Mouse (Mus musculus) heart, embryonic 12.5 days (tissue): ENCODE results near the gene Foxp1. TPM values are rescaled to one million over a fixed set of nuclear protein-coding genes. Genes with fewer than 3 reads are reported as not detected.

Source experiments
- ATAC-seq: fragments of 200-750 bp; cut with Nextera tagmentation; 2 replicates; pipeline ENCODE4 v1.8.0; 2017; ENCODE audit warnings: moderate TSS enrichment, moderate library complexity; ENCODE audit not compliant: insufficient number of reproducible peaks, low FRiP score
- H3K27ac ChIP-seq: fragments of 300-500 bp; sonication (generic); 2 replicates; pipeline ENCODE4 v1.5.1; 2016; ENCODE audit warnings: mild to moderate bottlenecking, moderate library complexity; ENCODE audit not compliant: poor library complexity, severe bottlenecking
- H3K27me3 ChIP-seq: fragments of 300-500 bp; sonication (generic); replicated peaks from 2 replicates; pipeline ENCODE4 v1.6.1; 2016; ENCODE audit warnings: mild to moderate bottlenecking, moderate library complexity
- H3K36me3 ChIP-seq: fragments of 300-500 bp; sonication (generic); 2 replicates; pipeline ENCODE4 v1.6.1; 2016; ENCODE audit warnings: mild to moderate bottlenecking, moderate library complexity
- H3K4me1 ChIP-seq: fragments of 300-500 bp; sonication (generic); replicated peaks from 2 replicates; pipeline ENCODE4 v1.6.1; 2016; ENCODE audit warnings: mild to moderate bottlenecking
- H3K4me2 ChIP-seq: fragments of 300-500 bp; sonication (generic); 2 replicates; pipeline ENCODE4 v1.6.1; 2016; ENCODE audit warnings: mild to moderate bottlenecking, moderate library complexity
- H3K4me3 ChIP-seq: fragments of 300-500 bp; sonication (generic); 2 replicates; pipeline ENCODE4 v1.5.1; 2016; ENCODE audit warnings: mild to moderate bottlenecking
- H3K9ac ChIP-seq: fragments of 300-500 bp; sonication (generic); 2 replicates; pipeline ENCODE4 v1.6.1; 2016; ENCODE audit warnings: mild to moderate bottlenecking, moderate library complexity
- H3K9me3 ChIP-seq: fragments of 300-500 bp; sonication (generic); replicated peaks from 2 replicates; pipeline ENCODE4 v1.6.1; 2016; ENCODE audit warnings: mild to moderate bottlenecking, moderate library complexity
- WGBS: fragments of 180-500 bp; shearing (Covaris S2); methylation state at CpG from one replicate; pipeline ENCODE4 v1.1.7; 2016; 5-methylcytosine and 5-hydroxymethylcytosine counted together
- polyA plus RNA-seq: library from polyadenylated mRNA; unstranded; fragments of >200 nt; fragmentation: Nextera tagmentation; extraction: Ambion mirVana; gene quantifications from 2 replicates; pipeline ENCODE4 v1.2.1, GENCODE M21; 2016

Foxp1 gene
- polyA plus RNA-seq, 1 experiment from 2014 or later = 91.1 TPM

- 42% methylated on average over 14 of the region's 14 CpGs for WGBS
- no peak overlapping the region for H3K4me3 ChIP-seq
- no peak for ATAC-seq
- peaks cover 30% of the 10 kb centered on the region for H3K4me1 ChIP-seq
- peaks cover 4% of the 10 kb centered on the region for H3K9me3 ChIP-seq
- H3K4me2 ChIP-seq = no peak overlapping the region
- H3K9ac ChIP-seq = no peak overlapping the region
- H3K27ac ChIP-seq = 0 out of 2 replicates have a peak overlapping the region, but pooled peaks have one; percentile 13
- H3K36me3 ChIP-seq = peaks cover 61% of the 10 kb centered on the region
- H3K27me3 ChIP-seq = no peaks in the 10 kb centered on the region
Observed at GRCm38 (mm10) chr6:99013119-99013865, 509.2 kb downstream of the Foxp1 start.

GRCm38 (mm10) chr6:99011895-99012584, 510.5 kb downstream of the Foxp1 start:
- WGBS = 55% methylated on average over 8 of the region's 8 CpGs
- peaks cover 74% of the 10 kb centered on the region for H3K36me3 ChIP-seq
- H3K4me1 ChIP-seq = peaks cover 30% of the 10 kb centered on the region
- H3K9me3 ChIP-seq = peaks cover 4% of the 10 kb centered on the region
- ATAC-seq = no peak
- no peak overlapping the region for H3K4me3 ChIP-seq
- no peaks in the 10 kb centered on the region for H3K27me3 ChIP-seq
- H3K4me2 ChIP-seq = no peak overlapping the region
- no peak overlapping the region for H3K9ac ChIP-seq
- H3K27ac ChIP-seq = no peak overlapping the region

- Histone ChIP-seq H3K9ac (no peak overlapping the region), H3K4me2 (no peak overlapping the region), H3K27me3 (no peaks in the 10 kb centered on the region), H3K9me3 (peaks cover 4% of the 10 kb centered on the region), H3K4me3 (no peak overlapping the region), H3K36me3 (peaks cover 72% of the 10 kb centered on the region), H3K4me1 (peaks cover 30% of the 10 kb centered on the region), H3K27ac (no peak overlapping the region)
- no peak for ATAC-seq
- WGBS = 80% methylated on average over 10 of the region's 10 CpGs
Observed at GRCm38 (mm10) chr6:99009771-99010170, 512.8 kb downstream of the Foxp1 start.

- ATAC-seq = no peak
- peaks cover 4% of the 10 kb centered on the region for H3K9me3 ChIP-seq
- H3K27ac ChIP-seq = no peak overlapping the region
- H3K4me2 ChIP-seq = no peak overlapping the region
- 95% methylated on average over 1 of the region's 1 CpGs for WGBS
- H3K27me3 ChIP-seq = no peaks in the 10 kb centered on the region
- no peak overlapping the region for H3K4me3 ChIP-seq
- no peak overlapping the region for H3K9ac ChIP-seq
- H3K4me1 ChIP-seq = peaks cover 19% of the 10 kb centered on the region
- H3K36me3 ChIP-seq = peaks cover 66% of the 10 kb centered on the region
Observed at GRCm38 (mm10) chr6:99008565-99008964, 514.0 kb downstream of the Foxp1 start.

- peaks cover 68% of the 10 kb centered on the region for H3K36me3 ChIP-seq
- H3K27ac ChIP-seq = no peak overlapping the region
- H3K9me3 ChIP-seq = peaks cover 4% of the 10 kb centered on the region
- no peak overlapping the region for H3K4me2 ChIP-seq
- no peak overlapping the region for H3K9ac ChIP-seq
- no peak overlapping the region for H3K4me3 ChIP-seq
- WGBS = 72% methylated on average over 6 of the region's 6 CpGs
- no peak for ATAC-seq
- H3K4me1 ChIP-seq = peaks cover 10% of the 10 kb centered on the region; the same call in 1 of the 2 replicates
- no peaks in the 10 kb centered on the region for H3K27me3 ChIP-seq
Observed at GRCm38 (mm10) chr6:99007542-99007941, 515.0 kb downstream of the Foxp1 start.

- no peak overlapping the region for H3K27ac ChIP-seq
- H3K9ac ChIP-seq = no peak overlapping the region
- 84% methylated on average over 12 of the region's 12 CpGs for WGBS
- no peaks in the 10 kb centered on the region for H3K27me3 ChIP-seq
- no peak for ATAC-seq
- H3K4me3 ChIP-seq = no peak overlapping the region
- H3K4me1 ChIP-seq = peaks cover 17% of the 10 kb centered on the region
- peaks cover 70% of the 10 kb centered on the region for H3K36me3 ChIP-seq
- H3K9me3 ChIP-seq = peaks cover 4% of the 10 kb centered on the region
- no peak overlapping the region for H3K4me2 ChIP-seq
Observed at GRCm38 (mm10) chr6:99004255-99004997, 518.1 kb downstream of the Foxp1 start.

- H3K27me3 ChIP-seq = no peaks in the 10 kb centered on the region
- no peak overlapping the region for H3K9ac ChIP-seq
- H3K4me1 ChIP-seq = peaks cover 17% of the 10 kb centered on the region
- H3K9me3 ChIP-seq = no peaks in the 10 kb centered on the region
- ATAC-seq = no peak
- no peak overlapping the region for H3K27ac ChIP-seq
- 80% methylated on average over 15 of the region's 15 CpGs for WGBS
- peaks cover 62% of the 10 kb centered on the region for H3K36me3 ChIP-seq
- H3K4me2 ChIP-seq = no peak overlapping the region
- no peak overlapping the region for H3K4me3 ChIP-seq
Observed at GRCm38 (mm10) chr6:99003108-99003709, 519.3 kb downstream of the Foxp1 start.

GRCm38 (mm10) chr6:99001637-99002036, 520.9 kb downstream of the Foxp1 start:
- H3K27ac ChIP-seq = no peak overlapping the region
- peaks cover 28% of the 10 kb centered on the region for H3K4me1 ChIP-seq
- no peaks in the 10 kb centered on the region for H3K9me3 ChIP-seq
- no peak overlapping the region for H3K9ac ChIP-seq
- H3K27me3 ChIP-seq = no peaks in the 10 kb centered on the region
- H3K4me2 ChIP-seq = no peak overlapping the region
- 91% methylated on average over 9 of the region's 9 CpGs for WGBS
- ATAC-seq = no peak
- peaks cover 51% of the 10 kb centered on the region for H3K36me3 ChIP-seq
- H3K4me3 ChIP-seq = no peak overlapping the region

GRCm38 (mm10) chr6:98998971-98999932, 523.3 kb downstream of the Foxp1 start:
- no peak overlapping the region for H3K27ac ChIP-seq
- no peak overlapping the region for H3K4me3 ChIP-seq
- H3K4me1 ChIP-seq = peaks cover 49% of the 10 kb centered on the region
- H3K27me3 ChIP-seq = no peaks in the 10 kb centered on the region
- H3K4me2 ChIP-seq = no peak overlapping the region
- ATAC-seq = no peak
- 84% methylated on average over 35 of the region's 35 CpGs for WGBS
- H3K36me3 ChIP-seq = peaks cover 34% of the 10 kb centered on the region
- no peaks in the 10 kb centered on the region for H3K9me3 ChIP-seq
- H3K9ac ChIP-seq = no peak overlapping the region

GRCm38 (mm10) chr6:98997742-98998141, 524.8 kb downstream of the Foxp1 start:
- H3K27ac ChIP-seq = no peak overlapping the region

More at GRCm38 (mm10) chr6:98997742-98998141, 524.8 kb downstream of the Foxp1 start:
- H3K9ac ChIP-seq = no peak overlapping the region
- no peak overlapping the region for H3K4me2 ChIP-seq
- 88% methylated on average over 9 of the region's 9 CpGs for WGBS
- H3K4me1 ChIP-seq = peaks cover 62% of the 10 kb centered on the region
- no peaks in the 10 kb centered on the region for H3K27me3 ChIP-seq
- peaks cover 24% of the 10 kb centered on the region for H3K36me3 ChIP-seq
- no peak overlapping the region for H3K4me3 ChIP-seq
- no peak for ATAC-seq
- H3K9me3 ChIP-seq = no peaks in the 10 kb centered on the region
